Mouse (Mus musculus): ENCODE results near the gene Gosr2.

Gosr2 gene

DNA sequence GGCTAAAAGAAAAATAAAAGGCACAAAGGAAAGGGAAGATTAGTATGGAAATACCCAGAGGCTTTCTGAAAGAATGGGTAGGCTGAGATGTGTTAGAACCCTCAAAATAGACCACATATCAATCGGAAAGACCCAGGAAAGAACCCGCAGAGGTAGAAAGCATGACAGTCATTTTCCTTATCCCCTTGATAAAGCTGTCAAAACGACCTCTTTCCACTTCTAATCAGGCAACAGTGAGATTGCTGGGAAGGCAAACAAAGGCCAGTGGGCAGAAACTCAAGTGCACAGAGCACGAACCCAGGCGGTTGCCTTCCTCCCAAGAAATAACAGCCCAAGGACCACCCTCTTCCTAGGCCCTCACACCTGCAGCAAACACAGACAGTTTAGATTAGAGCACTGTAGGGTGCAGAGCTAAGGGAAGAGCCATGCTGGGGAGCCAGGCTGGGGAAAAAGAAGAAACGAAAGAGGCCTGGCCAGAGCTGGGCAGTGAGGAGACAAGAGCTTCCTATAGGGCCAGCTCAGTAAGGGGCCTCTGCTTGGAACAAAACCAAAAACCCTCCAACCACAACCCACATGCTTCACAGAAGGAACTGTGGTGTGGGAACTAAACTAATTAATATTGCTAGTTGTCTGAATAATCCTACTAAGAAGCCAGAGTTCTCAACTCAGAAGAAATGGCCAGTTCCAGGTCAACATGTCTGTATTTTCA is 9.3 kb downstream of the Gosr2 start:
- no peak for DNase-seq

DNA sequence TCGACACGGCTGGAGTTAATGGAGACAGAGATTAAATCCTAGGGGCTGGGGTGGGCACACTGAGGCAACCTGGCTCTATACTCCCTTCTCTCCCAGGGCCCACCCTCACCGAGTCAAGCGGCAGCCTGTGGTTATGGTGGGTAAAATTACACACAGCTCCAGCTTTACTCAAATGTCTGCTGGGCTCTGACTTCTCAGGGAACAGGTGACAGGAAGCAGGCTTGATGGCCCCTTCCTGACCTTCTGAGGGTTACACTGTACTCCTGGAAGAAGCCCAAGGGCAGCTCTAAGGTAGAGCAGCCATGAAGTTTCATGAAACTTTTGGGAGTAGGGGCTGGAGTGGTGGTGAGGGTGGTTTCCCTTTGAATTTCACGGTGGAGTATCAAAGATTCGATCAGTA is 11.0 kb downstream of the Gosr2 start:
- DNase-seq: no peak

DNA sequence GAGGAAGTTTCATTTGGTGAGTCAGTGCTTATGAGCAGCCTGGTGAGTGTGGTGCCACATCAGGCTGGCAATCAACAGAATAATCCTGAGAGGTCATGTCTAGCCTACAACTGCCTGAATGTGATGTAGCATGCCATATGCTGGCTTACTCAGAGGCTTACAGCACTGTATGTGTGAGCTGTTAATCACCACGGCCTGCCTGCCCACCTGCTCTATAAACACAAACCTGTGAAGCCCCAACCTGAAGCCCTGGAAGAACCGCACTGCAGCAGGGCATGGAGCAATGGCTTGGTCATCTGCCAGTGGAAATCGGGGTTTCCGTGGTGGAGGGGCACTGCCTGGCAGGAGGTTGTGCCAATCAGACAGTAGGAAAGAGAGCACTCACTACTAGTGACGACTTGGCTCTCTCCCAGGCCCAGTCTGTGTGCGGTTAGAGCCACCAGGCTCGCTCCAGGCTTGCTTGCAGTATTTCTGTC is 12.4 kb downstream of the Gosr2 start:
- no peak for DNase-seq

GRCm38 (mm10) chr11:103683667-103684334 is 13.9 kb downstream of the Gosr2 start:
- DNase-seq: no peak

DNA sequence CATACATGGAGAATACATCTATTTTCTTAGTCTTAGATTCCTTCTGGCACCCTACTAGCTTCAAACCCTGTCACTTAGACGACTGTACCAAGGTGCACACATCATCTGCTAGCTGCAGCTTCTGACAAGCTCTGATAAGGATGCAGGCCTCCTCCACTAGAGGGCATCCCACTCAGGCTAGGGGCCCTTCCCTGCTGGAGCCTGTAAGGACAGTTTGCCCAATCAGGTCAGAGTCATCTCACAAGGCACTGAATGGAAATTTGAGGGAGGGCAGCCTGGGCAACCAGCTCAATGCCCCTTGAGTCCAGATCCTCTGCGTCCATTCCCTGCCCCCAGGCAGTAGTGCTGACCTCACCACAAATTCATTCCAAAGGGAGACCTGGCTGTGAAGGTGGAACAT is 20.7 kb downstream of the Gosr2 start:
- peak; percentile 59 for DNase-seq

- peak; percentile 59 for DNase-seq
Measured at GRCm38 (mm10) chr11:103675556-103675955, 22.1 kb downstream of the Gosr2 start.

- DNase-seq: no peak
Measured at GRCm38 (mm10) chr11:103666907-103667426, 30.7 kb downstream of the Gosr2 start.

DNA sequence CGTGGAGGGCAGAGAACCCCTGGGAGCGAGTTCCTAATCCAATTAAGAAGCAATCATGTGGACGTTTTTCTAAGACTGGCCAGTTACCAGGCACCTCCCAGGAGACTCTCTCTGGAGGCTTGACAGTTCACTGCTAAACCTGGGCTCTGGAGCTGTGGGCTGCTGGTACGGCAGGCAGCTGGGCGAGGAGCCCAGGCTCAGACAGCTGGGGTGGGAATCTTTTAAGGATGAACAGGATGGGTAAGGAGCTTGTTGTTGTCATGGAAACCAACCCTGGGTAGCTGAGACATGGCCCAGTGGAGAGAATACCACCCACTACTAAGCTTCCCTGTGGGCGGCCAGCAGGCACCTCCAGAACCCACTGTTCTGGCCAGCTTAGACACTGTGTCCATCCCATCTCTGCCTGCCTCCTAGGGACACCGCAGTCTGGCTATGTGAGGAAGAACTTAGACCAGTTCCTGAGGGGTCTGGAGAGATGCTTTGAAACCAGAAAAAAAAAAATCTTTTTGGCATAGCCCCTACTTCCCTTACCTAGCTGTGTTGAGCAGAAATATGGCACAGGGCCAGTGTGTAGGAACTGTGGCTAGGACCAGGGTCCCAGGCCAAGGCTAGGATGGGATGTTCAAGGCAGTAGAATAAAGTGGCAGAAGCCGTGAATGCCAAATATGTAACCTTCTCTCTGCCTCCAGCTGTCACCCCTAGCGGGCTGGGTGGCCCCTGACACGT is 31.4 kb downstream of the Gosr2 start:
- no peak for DNase-seq

- no peak for DNase-seq
Measured at GRCm38 (mm10) chr11:103665695-103666094, 32.0 kb downstream of the Gosr2 start.

- DNase-seq: no peak
Measured at GRCm38 (mm10) chr11:103663119-103663518, 34.6 kb downstream of the Gosr2 start.

GRCm38 (mm10) chr11:103662546-103662945 is 35.2 kb downstream of the Gosr2 start:
- DNase-seq: no peak

- no peak for DNase-seq
Measured at GRCm38 (mm10) chr11:103661863-103662262, 35.8 kb downstream of the Gosr2 start.

GRCm38 (mm10) chr11:103658189-103658588 is 39.5 kb downstream of the Gosr2 start:
- no peak for DNase-seq

GRCm38 (mm10) chr11:103656520-103656919 is 41.2 kb downstream of the Gosr2 start:
- DNase-seq: peak; percentile 62

GRCm38 (mm10) chr11:103653359-103653965 is 44.2 kb downstream of the Gosr2 start:
- DNase-seq: no peak

DNA sequence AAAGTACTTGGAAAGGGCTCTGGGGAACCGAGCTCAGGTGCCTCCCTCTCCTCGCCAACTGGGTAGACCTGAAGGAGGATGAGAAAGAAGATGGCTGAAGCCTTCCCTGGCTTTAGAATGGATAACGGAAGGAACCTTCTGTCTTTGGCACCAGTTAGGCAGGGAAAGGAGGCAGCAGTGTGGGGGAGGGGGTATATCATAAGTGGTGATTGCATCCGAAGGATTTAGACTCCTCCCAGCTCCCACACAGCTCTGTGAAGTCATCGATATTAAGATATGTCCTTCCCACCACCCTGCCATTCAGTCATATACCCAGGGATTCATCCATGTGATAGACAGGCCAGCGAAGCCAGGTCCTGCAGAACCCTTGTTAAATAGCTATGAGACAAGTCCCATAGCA is 46.3 kb downstream of the Gosr2 start:
- DNase-seq: no peak

DNA sequence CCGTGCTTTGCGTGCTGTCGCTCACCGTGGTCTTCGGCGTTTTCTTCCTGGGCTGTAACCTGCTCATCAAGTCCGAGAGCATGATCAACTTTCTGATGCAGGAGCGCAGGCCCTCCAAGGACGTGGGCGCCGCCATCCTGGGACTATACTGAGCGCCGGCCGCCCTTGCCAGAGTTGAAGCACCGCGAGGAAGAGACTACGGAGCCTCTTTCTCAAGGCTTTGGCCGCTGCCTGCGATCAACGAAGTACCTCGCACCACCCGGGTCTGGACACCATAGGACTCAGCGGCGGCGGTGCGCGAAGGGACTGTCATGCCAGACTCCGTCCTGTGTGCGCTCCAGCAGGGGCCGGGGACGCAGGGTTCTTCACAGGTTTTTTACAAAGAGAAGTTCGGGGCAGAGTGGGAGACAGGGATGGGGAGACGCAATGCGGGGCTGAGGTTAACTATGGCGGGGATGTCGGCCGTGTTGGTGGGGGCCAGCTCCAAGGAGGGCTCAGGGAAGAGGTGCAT is 47.7 kb downstream of the Gosr2 start:
- no peak for DNase-seq

DNA sequence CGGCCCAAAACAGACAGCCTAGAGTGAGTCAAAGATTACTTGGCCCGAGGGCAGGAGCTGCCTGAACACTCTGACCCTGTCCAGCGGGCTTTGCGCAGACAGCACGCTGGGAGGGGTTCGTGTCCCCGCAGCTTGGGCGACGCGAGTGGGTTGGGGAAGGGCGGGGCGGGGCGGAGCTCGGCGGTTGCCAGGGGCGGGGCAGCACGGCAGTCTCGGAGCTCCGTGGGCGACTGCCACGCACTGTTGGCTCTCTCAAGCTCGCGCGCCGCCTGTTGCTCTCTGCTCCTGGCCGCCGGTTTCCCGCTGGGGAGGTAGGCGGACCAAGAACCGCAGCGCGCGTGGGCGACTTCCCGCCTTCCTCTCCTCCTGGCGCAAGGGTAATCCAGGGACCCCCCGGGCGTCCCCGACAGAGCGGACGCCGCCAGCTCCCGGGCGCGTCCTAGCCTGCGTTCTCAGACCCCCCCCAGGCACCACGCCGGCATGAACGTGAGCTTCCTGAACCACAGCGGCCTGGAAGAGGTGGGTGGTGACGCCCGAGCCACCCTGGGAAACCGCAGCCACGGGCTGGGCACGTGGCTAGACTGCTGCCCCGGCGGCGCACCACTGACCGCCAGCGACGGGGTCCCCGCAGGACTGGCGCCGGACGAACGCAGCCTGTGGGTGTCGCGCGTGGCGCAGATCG is 48.3 kb downstream of the Gosr2 start, which contains the start of gene Rprml:
Gene Rprml, plus strand, starts transcription at position 270 of the 682 bp plus-strand sequence.
- no peak for DNase-seq

GRCm38 (mm10) chr11:103648656-103649055 is 49.0 kb downstream of the Gosr2 start:
- DNase-seq: no peak

GRCm38 (mm10) chr11:103647921-103648620 is 49.6 kb downstream of the Gosr2 start:
- peak; percentile 6 for DNase-seq

GRCm38 (mm10) chr11:103646301-103646700 is 51.4 kb downstream of the Gosr2 start:
- DNase-seq: no peak

All from lung, postnatal 14 days (tissue).